Mouse (Mus musculus) neural tube, embryonic 12.5 days (tissue): ENCODE data around the gene Maea. TPM values are rescaled to one million over a fixed set of nuclear protein-coding genes. Genes with fewer than 3 reads are reported as not detected.

Source experiments
- ATAC-seq: fragments of 200-750 bp; cut with Nextera tagmentation; 2 replicates; pipeline ENCODE4 v1.8.0; 2017; ENCODE audit warnings: low read depth, mild to moderate bottlenecking, moderate TSS enrichment, moderate library complexity; ENCODE audit not compliant: low FRiP score
- H3K27ac ChIP-seq: fragments of 300-500 bp; sonication (generic); 2 replicates; pipeline ENCODE4 v1.5.1; 2016
- H3K27me3 ChIP-seq: fragments of 300-500 bp; sonication (generic); replicated peaks from 2 replicates; pipeline ENCODE4 v1.6.1; 2016; ENCODE audit warnings: mild to moderate bottlenecking
- H3K36me3 ChIP-seq: fragments of 300-500 bp; sonication (generic); 2 replicates; pipeline ENCODE4 v1.6.1; 2016; ENCODE audit warnings: mild to moderate bottlenecking
- H3K4me1 ChIP-seq: fragments of 300-500 bp; sonication (generic); 2 replicates; pipeline ENCODE4 v1.6.1; 2016
- H3K4me2 ChIP-seq: fragments of 300-500 bp; sonication (generic); replicated peaks from 2 replicates; pipeline ENCODE4 v1.6.1; 2016; ENCODE audit warnings: mild to moderate bottlenecking
- H3K4me3 ChIP-seq: fragments of 300-500 bp; sonication (generic); 2 replicates; pipeline ENCODE4 v1.5.1; 2016
- H3K9ac ChIP-seq: fragments of 300-500 bp; sonication (generic); 2 replicates; pipeline ENCODE4 v1.6.1; 2016; ENCODE audit warnings: mild to moderate bottlenecking
- H3K9me3 ChIP-seq: fragments of 300-500 bp; sonication (generic); 2 replicates; pipeline ENCODE4 v1.6.1; 2016; ENCODE audit warnings: mild to moderate bottlenecking
- WGBS: fragments of 180-500 bp; shearing (Covaris S2); methylation state at CpG from one replicate; pipeline ENCODE4 v1.1.7; 2016; 5-methylcytosine and 5-hydroxymethylcytosine counted together
- polyA plus RNA-seq: library from polyadenylated mRNA; unstranded; fragments of >200 nt; fragmentation: Nextera tagmentation; extraction: Ambion mirVana; gene quantifications from 2 replicates; pipeline ENCODE4 v1.2.1, GENCODE M21; 2016

The Maea gene
- polyA plus RNA-seq, result 124 and 125 TPM in 2 replicates

GRCm38 (mm10) chr5:33335273-33335976 is at the start of gene Maea:
TSS of gene Maea (plus strand) at chr5:33335509.
- no peaks in the 10 kb centered on the region for H3K9me3 ChIP-seq
- peak within 1 kb of the TSS; percentile 100 for H3K4me3 ChIP-seq
- peaks cover 17% of the 10 kb centered on the region for H3K4me1 ChIP-seq
- ATAC-seq, result peak; percentile 100
- no peaks in the 10 kb centered on the region for H3K27me3 ChIP-seq
- peak within 1 kb of the TSS; percentile 98 for H3K9ac ChIP-seq
- WGBS, result under 1% methylated on average over 70 of the region's 71 CpGs
- 0 out of 2 replicates have a peak, but pooled peaks cover 9% of the 10 kb centered on the region for H3K36me3 ChIP-seq
- peak within 1 kb of the TSS; percentile 88 for H3K4me2 ChIP-seq
- H3K27ac ChIP-seq, result peak within 1 kb of the TSS; percentile 50; the same call in 1 of the 2 replicates

GRCm38 (mm10) chr5:33293796-33294430 is 41.4 kb upstream of the Maea start:
- no peaks in the 10 kb centered on the region for H3K27me3 ChIP-seq
- WGBS, result 28% methylated on average over 16 of the region's 16 CpGs
- H3K4me2 ChIP-seq, result no peak overlapping the region
- no peak overlapping the region for H3K4me3 ChIP-seq
- H3K9ac ChIP-seq, result no peak overlapping the region
- H3K9me3 ChIP-seq, result no peaks in the 10 kb centered on the region
- no peak overlapping the region for H3K27ac ChIP-seq
- no peaks in the 10 kb centered on the region for H3K4me1 ChIP-seq
- no peaks in the 10 kb centered on the region for H3K36me3 ChIP-seq
- ATAC-seq, result no peak

- no peak overlapping the region for H3K9ac ChIP-seq
- H3K27me3 ChIP-seq, result no peaks in the 10 kb centered on the region
- WGBS, result 75% methylated on average over 6 of the region's 6 CpGs
- no peaks in the 10 kb centered on the region for H3K4me1 ChIP-seq
- H3K4me2 ChIP-seq, result no peak overlapping the region
- H3K9me3 ChIP-seq, result no peaks in the 10 kb centered on the region
- no peak overlapping the region for H3K27ac ChIP-seq
- ATAC-seq, result no peak
- H3K36me3 ChIP-seq, result no peaks in the 10 kb centered on the region
- no peak overlapping the region for H3K4me3 ChIP-seq
Measured at GRCm38 (mm10) chr5:33297164-33297563, 38.1 kb upstream of the Maea start.

GRCm38 (mm10) chr5:33301801-33302200 is 33.5 kb upstream of the Maea start:
- 90% methylated on average over 2 of the region's 2 CpGs for WGBS
- Histone ChIP-seq H3K36me3 (no peaks in the 10 kb centered on the region), H3K4me1 (no peaks in the 10 kb centered on the region), H3K4me3 (no peak overlapping the region), H3K9me3 (no peaks in the 10 kb centered on the region), H3K9ac (no peak overlapping the region), H3K27me3 (no peaks in the 10 kb centered on the region), H3K27ac (no peak overlapping the region), H3K4me2 (no peak overlapping the region)
- ATAC-seq, result no peak

- Histone ChIP-seq H3K9me3 (no peaks in the 10 kb centered on the region), H3K27me3 (no peaks in the 10 kb centered on the region), H3K4me1 (no peaks in the 10 kb centered on the region), H3K4me2 (no peak overlapping the region), H3K4me3 (no peak overlapping the region), H3K9ac (no peak overlapping the region), H3K27ac (no peak overlapping the region), H3K36me3 (no peaks in the 10 kb centered on the region)
- 57% methylated on average over 3 of the region's 3 CpGs for WGBS
- no peak for ATAC-seq
Measured at GRCm38 (mm10) chr5:33310704-33311462, 24.4 kb upstream of the Maea start.

GRCm38 (mm10) chr5:33312192-33312591 is 23.1 kb upstream of the Maea start:
- Histone ChIP-seq H3K27me3 (no peaks in the 10 kb centered on the region), H3K9ac (no peak overlapping the region), H3K4me2 (no peak overlapping the region), H3K27ac (no peak overlapping the region), H3K4me1 (no peaks in the 10 kb centered on the region), H3K4me3 (no peak overlapping the region), H3K9me3 (no peaks in the 10 kb centered on the region), H3K36me3 (no peaks in the 10 kb centered on the region)
- WGBS, result 86% methylated on average over 7 of the region's 7 CpGs
- ATAC-seq, result no peak

GRCm38 (mm10) chr5:33324491-33324890 is 10.8 kb upstream of the Maea start:
- no peak for ATAC-seq
- no peaks in the 10 kb centered on the region for H3K4me1 ChIP-seq
- WGBS, result 39% methylated on average over 2 of the region's 2 CpGs
- no peak overlapping the region for H3K27ac ChIP-seq
- H3K27me3 ChIP-seq, result no peaks in the 10 kb centered on the region
- no peak overlapping the region for H3K4me3 ChIP-seq
- no peak overlapping the region for H3K4me2 ChIP-seq
- H3K9ac ChIP-seq, result no peak overlapping the region
- no peaks in the 10 kb centered on the region for H3K9me3 ChIP-seq
- no peaks in the 10 kb centered on the region for H3K36me3 ChIP-seq

GRCm38 (mm10) chr5:33334381-33335272 is 682 bp upstream of the Maea start:
- peak overlapping the region; percentile 50; the same call in 1 of the 2 replicates for H3K27ac ChIP-seq
- H3K4me2 ChIP-seq, result peak overlapping the region; percentile 58
- 26% methylated on average over 18 of the region's 18 CpGs for WGBS
- H3K4me3 ChIP-seq, result peak overlapping the region; percentile 100
- peaks cover 17% of the 10 kb centered on the region for H3K4me1 ChIP-seq
- peak overlapping the region; percentile 98 for H3K9ac ChIP-seq
- ATAC-seq, result no peak
- H3K27me3 ChIP-seq, result no peaks in the 10 kb centered on the region
- no peaks in the 10 kb centered on the region for H3K9me3 ChIP-seq
- H3K36me3 ChIP-seq, result 0 out of 2 replicates have a peak, but pooled peaks cover 9% of the 10 kb centered on the region

- peak; percentile 31 for ATAC-seq
Measured at GRCm38 (mm10) chr5:33335977-33336360, 660 bp downstream of the Maea start.

GRCm38 (mm10) chr5:33337206-33337605 is 1.9 kb downstream of the Maea start:
- WGBS, result 90% methylated on average over 8 of the region's 8 CpGs
- H3K9ac ChIP-seq, result peak overlapping the region; percentile 35; the same call in 1 of the 2 replicates
- peak overlapping the region; percentile 88; the same call in 1 of the 2 replicates for H3K4me2 ChIP-seq

More at GRCm38 (mm10) chr5:33335977-33336360, 660 bp downstream of the Maea start:
- Histone ChIP-seq H3K27me3 (no peaks in the 10 kb centered on the region), H3K4me3 (peak overlapping the region; percentile 100), H3K4me2 (peak overlapping the region; percentile 88), H3K36me3 (0 out of 2 replicates have a peak, but pooled peaks cover 9% of the 10 kb centered on the region), H3K4me1 (peaks cover 17% of the 10 kb centered on the region), H3K9ac (peak overlapping the region; percentile 98), H3K27ac (peak overlapping the region; percentile 32; the same call in 1 of the 2 replicates), H3K9me3 (no peaks in the 10 kb centered on the region)
- under 1% methylated on average over 31 of the region's 31 CpGs for WGBS

GRCm38 (mm10) chr5:33341165-33341564 is 5.9 kb downstream of the Maea start:
- no peak overlapping the region for H3K27ac ChIP-seq
- H3K36me3 ChIP-seq, result peaks cover 14% of the 10 kb centered on the region
- H3K4me3 ChIP-seq, result no peak overlapping the region
- ATAC-seq, result no peak
- 85% methylated on average over 6 of the region's 6 CpGs for WGBS
- H3K27me3 ChIP-seq, result no peaks in the 10 kb centered on the region
- H3K4me2 ChIP-seq, result no peak overlapping the region
- no peaks in the 10 kb centered on the region for H3K9me3 ChIP-seq
- peaks cover 14% of the 10 kb centered on the region for H3K4me1 ChIP-seq
- no peak overlapping the region for H3K9ac ChIP-seq

More at GRCm38 (mm10) chr5:33337206-33337605, 1.9 kb downstream of the Maea start:
- H3K9me3 ChIP-seq, result no peaks in the 10 kb centered on the region
- 0 out of 2 replicates have a peak, but pooled peaks cover 9% of the 10 kb centered on the region for H3K36me3 ChIP-seq
- no peak for ATAC-seq
- H3K27ac ChIP-seq, result no peak overlapping the region
- H3K4me3 ChIP-seq, result no peak overlapping the region
- no peaks in the 10 kb centered on the region for H3K27me3 ChIP-seq
- H3K4me1 ChIP-seq, result peaks cover 17% of the 10 kb centered on the region
